Mouse (Mus musculus) mature B cell (primary cell): Measurements from ENCODE around the gene Bmper.

Experiments
- in situ Hi-C: fragments of 300-500 bp; cut with MboI; formaldehyde crosslinking; loops from 2 replicates; pipeline ENCODE4 v1.14.3; 2019

Bmper gene

GRCm38 (mm10) chr9:23364047-23364446, 141.2 kb downstream of the Bmper start:
- in situ Hi-C loops: no loop called here

- in situ Hi-C loops: no loop called here
Measured at GRCm38 (mm10) chr9:23368124-23368523, 145.2 kb downstream of the Bmper start.

DNA sequence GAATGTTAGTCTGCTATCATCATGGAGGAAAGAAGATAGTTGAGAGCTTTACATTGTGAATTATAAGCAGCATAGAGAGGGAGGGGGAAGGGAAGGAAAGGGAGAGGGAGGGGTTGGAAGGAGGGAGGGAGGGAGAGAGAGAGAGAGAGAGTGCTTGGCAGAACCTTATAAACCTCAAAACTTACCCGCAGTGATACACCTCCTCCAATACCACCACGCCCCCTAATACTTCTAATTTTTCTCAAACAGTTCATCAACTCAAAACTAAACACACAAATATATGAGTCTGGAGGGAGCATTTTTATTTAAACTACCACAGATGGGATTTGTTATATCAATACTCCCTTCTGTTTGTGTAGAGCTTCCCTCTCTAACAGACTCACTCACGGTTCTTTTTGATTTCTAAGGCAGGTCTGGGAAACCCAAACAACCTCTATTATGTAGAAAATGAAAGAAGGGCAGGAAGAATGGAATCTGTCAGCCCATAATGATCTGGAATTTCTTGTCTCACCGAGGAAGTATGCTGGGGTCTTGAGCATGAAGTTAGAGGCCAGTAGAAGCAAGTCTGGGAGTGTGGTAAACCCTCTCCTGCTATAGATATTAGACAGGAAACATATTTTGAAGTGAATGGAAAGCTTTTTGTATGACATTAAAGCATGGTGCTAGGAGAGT, 152.0 kb downstream of the Bmper start:
- in situ Hi-C loops: no loop called here

DNA sequence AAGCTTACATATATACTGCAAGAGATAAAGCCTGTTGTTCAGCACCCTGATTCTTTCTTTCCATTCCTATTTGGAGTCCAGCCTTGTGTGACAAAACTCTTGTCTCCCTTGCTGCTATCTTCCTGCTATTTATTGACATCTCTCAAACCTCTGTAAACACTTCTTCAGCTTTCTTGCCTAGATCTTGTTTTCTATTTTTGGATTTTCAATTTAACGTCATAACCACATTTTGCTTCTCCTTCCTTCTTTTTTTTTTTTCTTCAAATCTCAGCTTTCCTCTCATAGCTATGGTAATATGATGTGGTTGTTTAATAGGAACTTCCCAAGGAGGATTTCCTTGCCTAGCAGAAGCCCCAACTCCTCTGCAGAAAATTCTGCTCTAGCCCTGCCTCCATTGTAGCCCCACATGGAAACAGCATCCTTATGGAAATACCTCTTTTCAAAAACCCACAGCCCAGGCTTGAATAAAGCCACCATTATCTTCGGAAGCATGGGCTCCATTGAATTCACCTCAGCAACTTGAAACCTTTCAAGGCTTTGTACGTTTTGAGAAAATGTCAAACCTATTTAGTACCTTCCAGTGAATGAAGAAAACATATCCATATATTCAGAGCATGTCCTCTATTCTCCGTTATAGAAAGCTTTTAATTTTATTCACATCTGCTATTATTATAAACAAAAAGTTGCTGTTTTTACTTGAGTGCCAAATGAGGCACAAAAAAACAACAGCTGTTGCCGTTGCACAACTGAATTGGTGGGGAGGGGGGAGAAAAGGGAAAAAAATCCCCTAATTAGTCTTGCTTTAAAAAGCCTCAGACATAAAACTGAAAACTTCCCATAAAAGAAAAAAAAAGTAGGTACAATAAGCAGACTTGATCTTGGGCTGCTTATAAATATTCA, 155.2 kb downstream of the Bmper start:
- in situ Hi-C loops: no loop called here

- in situ Hi-C loops: no loop called here
Measured at GRCm38 (mm10) chr9:23378731-23379170, 155.9 kb downstream of the Bmper start.

GRCm38 (mm10) chr9:23380171-23380835, 157.4 kb downstream of the Bmper start:
- in situ Hi-C loops: no loop called here

GRCm38 (mm10) chr9:23383291-23383690, 160.4 kb downstream of the Bmper start:
- in situ Hi-C loops: no loop called here

DNA sequence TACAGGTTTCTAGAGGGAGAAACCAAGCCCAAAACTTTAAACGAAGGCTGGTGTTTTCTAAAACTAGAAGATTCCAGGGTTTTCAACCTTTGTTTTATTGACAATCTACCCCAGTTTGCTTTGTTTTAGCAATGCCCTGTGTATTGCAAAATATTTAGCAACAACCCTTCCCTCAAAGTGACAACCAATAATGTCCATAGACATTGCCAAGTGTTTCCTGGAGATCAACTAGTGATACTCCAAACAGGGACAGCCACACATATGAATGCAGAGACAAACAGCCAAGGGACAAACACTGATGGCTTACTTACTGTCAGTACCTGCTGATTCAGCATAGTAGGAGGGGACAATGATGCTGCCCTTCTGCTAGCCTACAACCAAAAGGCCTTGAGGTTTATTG, 161.0 kb downstream of the Bmper start:
- in situ Hi-C loops: no loop called here

DNA sequence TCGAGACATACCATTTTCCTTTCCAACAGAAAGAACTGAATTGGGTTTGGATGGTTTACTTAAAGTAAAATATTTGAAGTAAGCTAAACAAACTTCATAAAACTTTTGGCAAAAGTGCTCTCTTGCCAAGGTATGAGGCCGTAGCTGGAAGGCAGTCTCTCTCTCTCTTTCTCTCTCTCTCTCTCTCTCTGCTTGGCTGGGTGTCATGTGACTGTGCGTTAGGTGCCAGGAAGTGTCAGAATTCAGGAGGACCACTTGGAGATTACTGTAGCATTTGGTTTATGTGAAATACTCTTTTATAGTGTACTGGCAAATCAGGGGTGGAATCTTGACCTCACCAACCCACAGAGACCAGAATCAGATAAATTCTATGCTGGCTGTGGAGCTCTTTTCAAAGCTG, 162.0 kb downstream of the Bmper start:
- in situ Hi-C loops: no loop called here

DNA sequence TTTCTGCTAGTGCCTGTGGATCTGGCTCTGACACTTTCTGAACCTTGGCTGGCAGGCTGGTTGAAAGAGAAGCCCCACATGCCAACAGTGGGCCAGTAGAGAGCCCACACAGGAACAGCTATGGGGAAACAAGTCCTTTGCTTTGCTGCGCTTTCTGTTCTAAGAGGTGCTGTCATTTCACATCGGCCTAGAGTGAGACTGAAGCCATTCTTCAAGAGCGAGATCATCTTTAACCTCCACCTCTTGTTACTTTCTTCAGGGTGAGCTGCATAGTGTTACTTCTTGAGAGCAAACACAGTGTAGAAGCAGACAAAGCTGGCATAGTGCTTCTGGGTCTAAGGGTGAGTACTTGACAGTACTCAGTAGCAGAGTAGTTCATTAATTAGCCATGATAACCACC, 163.3 kb downstream of the Bmper start:
- in situ Hi-C loops: no loop called here

GRCm38 (mm10) chr9:23390118-23390517, 167.2 kb downstream of the Bmper start:
- in situ Hi-C loops: no loop called here

GRCm38 (mm10) chr9:23394652-23395317, 171.9 kb downstream of the Bmper start:
- in situ Hi-C loops: no loop called here

- in situ Hi-C loops: no loop called here
Measured at GRCm38 (mm10) chr9:23396186-23396585, 173.3 kb downstream of the Bmper start.

GRCm38 (mm10) chr9:23397876-23398275, 175.0 kb downstream of the Bmper start:
- in situ Hi-C loops: no loop called here

- in situ Hi-C loops: no loop called here
Measured at GRCm38 (mm10) chr9:23399638-23400284, 176.9 kb downstream of the Bmper start.

DNA sequence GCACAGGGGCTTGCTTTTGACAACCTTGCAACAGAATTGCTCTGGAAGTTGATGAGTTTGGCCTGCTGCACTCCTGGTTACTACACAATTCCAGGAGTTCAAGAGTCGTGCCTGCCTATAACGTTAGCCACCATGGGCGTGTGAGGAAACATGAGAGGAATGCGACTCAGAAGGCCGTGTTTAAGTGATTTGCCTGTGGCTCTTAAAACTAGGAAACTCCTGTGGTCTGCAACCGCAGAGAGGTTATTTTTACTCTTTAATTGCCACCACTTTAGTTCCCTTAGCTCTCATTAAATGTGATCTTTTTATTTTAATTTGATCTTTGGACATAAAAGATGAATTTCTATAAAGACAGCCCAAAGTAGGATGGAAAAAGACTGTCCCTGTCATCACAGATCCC, 184.5 kb downstream of the Bmper start:
- in situ Hi-C loops: no loop called here

DNA sequence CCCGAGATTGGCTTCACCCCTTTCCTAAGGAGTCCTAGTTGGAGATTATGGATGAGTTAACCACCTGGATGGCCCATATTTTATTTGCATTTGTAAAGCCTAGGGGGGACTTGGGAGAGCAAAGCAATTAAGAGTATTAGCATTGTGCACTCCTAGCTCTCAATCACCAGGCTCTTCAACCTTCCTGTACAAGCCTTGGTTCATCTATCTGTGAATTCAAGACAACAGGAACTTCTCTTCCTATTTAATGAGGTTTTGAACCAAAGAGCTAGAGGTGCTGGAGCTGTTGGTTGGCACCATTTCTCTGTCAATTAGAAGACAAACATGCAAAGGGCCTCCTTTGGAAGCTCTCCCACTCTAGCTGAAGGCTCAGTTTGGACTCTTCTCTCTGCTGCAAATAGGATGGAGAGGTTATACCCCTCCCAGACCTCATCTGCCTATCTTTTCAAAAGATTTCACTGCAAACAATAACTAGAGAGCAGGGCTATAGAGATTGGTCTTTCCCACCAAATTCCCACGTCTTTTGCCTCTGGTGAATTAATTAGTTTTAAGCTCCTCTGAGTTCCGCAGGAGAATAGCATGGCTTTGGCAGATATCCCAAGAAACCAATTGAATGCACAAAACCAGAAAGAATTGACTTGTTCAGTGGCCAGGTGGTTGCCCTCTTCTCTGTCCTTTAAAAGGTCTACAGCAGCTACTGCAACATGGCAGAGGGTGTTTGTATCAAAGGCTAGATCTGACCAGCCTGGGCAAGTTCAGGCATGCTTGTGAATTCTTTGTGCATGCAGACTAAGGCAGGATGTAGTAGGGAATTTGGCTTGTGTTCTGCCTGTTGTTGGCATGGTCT, 185.3 kb downstream of the Bmper start:
- in situ Hi-C loops: no loop called here

DNA sequence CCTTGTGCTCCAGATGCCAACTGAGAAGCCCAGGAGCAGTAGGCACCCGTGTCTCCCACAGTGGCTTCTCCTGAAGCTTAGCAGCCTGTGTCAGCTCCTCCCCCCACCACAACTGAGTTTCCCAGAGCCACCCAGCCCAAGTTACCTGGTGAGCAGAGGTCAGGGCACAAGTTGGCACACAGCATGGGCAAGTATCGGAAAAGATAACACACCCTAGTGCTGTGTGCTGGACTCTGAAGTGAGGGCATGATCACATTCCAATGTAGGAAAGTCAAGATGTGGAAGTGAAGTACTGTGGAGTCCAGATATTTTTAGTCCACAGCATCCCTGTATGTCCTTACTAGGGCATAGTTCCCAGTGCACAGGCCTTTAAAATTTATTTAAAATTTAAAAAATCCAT, 187.7 kb downstream of the Bmper start:
- in situ Hi-C loops: no loop called here

DNA sequence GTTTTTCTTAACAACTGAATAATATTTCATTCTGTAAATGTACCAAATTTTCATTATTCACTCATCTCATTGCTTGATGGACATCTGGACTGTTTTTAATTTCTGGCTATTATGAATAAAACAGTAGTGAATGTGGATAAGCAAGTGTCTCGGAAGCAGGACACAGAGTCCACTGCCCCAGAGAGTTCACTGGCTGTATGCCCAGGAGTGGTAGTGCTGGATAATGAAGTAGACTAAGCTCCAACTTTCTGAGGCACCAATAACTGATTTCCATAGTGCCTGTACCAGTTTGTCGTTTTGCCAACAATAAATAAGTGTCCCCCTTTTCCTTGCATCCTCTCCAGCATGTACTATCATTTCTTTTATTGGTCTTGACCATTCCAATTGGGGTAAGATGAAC, 190.1 kb downstream of the Bmper start:
- in situ Hi-C loops: no loop called here

GRCm38 (mm10) chr9:23419107-23419506, 196.2 kb downstream of the Bmper start:
- in situ Hi-C loops: no loop called here

- in situ Hi-C loops: no loop called here
Measured at GRCm38 (mm10) chr9:23423748-23424147, 200.9 kb downstream of the Bmper start.
